Mouse (Mus musculus) layer of hippocampus, adult 11-12 months (tissue): ENCODE measurements around the gene Slc7a11.

Experiments used
- DNase-seq: peaks from one replicate; pipeline ENCODE4 v3.0.0; 2022; ENCODE audit warnings: low spot score

Slc7a11 gene

DNA sequence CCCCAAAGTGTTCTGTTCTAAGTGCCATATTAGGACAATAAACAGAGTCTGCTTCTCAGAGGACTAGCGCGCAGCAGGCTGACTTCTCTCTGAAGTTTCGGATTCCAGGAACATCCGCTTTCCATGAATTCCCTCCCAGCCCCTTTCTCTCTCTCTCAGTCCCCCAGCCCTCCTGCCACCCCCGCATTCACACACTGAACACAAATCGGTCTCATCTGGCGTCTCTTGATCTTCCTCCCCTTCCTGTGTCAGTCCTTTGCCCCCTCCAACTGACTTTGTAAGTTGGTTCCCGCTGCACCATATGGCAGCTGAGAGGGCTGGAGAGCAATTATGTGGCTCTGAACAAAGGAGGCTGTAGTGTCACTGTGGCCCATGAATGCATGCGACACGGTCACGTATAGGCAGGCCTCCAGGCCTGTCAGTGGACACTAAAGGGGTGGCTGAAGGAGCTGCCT is 577.3 kb downstream of the Slc7a11 start:
- DNase-seq = no peak

DNA sequence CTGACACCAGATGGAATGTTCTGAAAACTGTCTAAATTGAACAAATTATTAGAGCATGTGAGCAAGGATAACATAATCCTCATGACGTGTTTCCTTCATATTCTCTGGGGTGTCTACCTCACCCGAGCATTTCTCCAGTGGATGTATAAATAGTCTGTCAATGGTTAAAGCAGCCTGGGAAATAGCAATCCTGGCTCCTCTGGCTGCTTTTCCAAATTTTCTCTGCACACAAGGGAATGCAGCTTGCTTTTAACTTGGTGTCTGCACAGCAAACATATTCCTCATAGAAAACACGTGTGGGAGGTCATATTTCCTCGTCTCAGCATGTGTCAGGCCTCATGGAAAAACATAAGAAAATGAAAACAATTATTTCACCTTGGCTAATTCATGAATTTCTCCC is 586.6 kb downstream of the Slc7a11 start:
- DNase-seq = no peak

DNA sequence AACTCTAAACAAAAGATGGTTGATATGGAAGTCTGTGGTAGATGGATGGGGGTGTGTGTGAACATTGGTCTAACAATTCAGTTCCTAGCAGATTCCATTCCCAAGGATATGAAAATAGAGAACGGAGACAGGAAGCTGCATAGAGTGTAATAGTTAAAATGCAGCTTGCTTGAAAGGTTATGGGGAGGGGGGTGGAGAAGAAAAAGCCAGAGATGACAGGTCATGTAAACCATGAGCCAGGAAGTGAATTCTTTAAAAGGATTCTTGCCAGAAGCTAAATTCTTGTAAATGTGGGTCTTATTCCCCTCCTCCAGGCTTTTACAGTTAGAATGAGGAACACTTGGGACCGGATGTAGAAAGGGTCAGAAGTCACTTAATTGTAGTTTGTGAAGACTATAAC is 589.1 kb downstream of the Slc7a11 start:
- no peak for DNase-seq

DNA sequence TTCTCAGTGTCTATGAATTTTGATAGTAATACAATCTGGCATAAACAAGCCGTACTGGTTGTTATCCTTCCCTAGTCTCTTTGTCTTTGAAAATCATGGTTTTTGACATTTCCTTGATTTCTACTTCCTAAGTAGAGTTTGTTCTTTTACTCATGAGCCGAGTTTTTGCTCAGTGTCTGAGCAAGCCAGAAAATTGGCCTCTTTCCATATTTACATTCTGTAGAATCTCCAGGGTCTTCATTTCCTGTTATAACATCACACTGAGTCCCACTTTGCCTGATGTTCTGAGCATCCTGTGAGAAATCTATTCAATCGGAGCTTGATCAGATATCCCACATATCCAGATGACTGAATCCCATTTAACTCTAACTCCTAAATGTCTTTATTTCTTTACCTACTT is 600.4 kb downstream of the Slc7a11 start:
- DNase-seq = no peak
